Comparison of ENCODE assay signal across 25 mouse cellular contexts in genomic region chr10:100574505-100575149, GRCm38 (mm10). TPM values are rescaled to one million over a fixed set of nuclear protein-coding genes. Genes with fewer than 3 reads are reported as not detected.
A peak's percentile ranks its signal among the peaks of the same experiment; 100 is the strongest.
DNase-seq lines count a peak whose midpoint lies in the region; ATAC-seq lines count a peak whose summit lies in the region.
"Had no signal": no experiment of that assay in that cellular context is flagged by ENCODE, and none has a peak within 500 bp of the region (broad histone marks: within the 10 kb centered on the region; RNA-seq: fewer than 3 reads in every experiment).

No protein-coding gene starts in this region.

- peak overlapping the region; percentile 66 for H3K27ac ChIP-seq in liver, embryonic 11.5 days (ENCODE audit: low read depth, low read length)
- no peak overlapping the region for H3K27ac ChIP-seq in heart, embryonic 12.5 days (ENCODE audit: poor library complexity, severe bottlenecking)
- H3K27ac ChIP-seq: embryonic facial prominence, embryonic 10.5 days; hindbrain, embryonic 12.5 days; limb, embryonic 12.5 days; macrophage; midbrain, embryonic 12.5 days; neural tube, embryonic 13.5 days had no signal

- no peaks in the 10 kb centered on the region for H3K9me3 ChIP-seq in liver, embryonic 11.5 days (ENCODE audit: control insufficient read depth, low read length)
- H3K9me3 ChIP-seq in heart, embryonic 12.5 days (replicated peaks), result no peaks in the 10 kb centered on the region
- H3K9me3 ChIP-seq: embryonic facial prominence, embryonic 10.5 days; hindbrain, embryonic 12.5 days; limb, embryonic 12.5 days; midbrain, embryonic 12.5 days; neural tube, embryonic 13.5 days had no signal

- peaks cover 3% of the 10 kb centered on the region; the same call in 1 of the 2 replicates for H3K36me3 ChIP-seq in liver, embryonic 11.5 days (ENCODE audit: control insufficient read depth, insufficient read depth, low read length)
- peaks cover 38% of the 10 kb centered on the region for H3K36me3 ChIP-seq in heart, embryonic 12.5 days

- H3K4me3 ChIP-seq in liver, embryonic 11.5 days (ENCODE audit: low read depth, low read length), result no peak overlapping the region
- H3K4me3 ChIP-seq in heart, embryonic 12.5 days, result no peak overlapping the region
- H3K4me3 ChIP-seq: embryonic facial prominence, embryonic 10.5 days; hindbrain, embryonic 12.5 days; limb, embryonic 12.5 days; midbrain, embryonic 12.5 days; neural tube, embryonic 13.5 days had no signal

- H3K9ac ChIP-seq in liver, embryonic 11.5 days (ENCODE audit: low read depth, low read length), result no peak overlapping the region
- no peak overlapping the region for H3K9ac ChIP-seq in heart, embryonic 12.5 days
- H3K9ac ChIP-seq: hindbrain, embryonic 12.5 days; limb, embryonic 12.5 days; lung, embryonic 14.5 days; midbrain, embryonic 12.5 days; neural tube, embryonic 13.5 days had no signal

- H3K27me3 ChIP-seq in liver, embryonic 11.5 days (replicated peaks; ENCODE audit: control insufficient read depth, insufficient read depth, low read length), result no peaks in the 10 kb centered on the region
- no peaks in the 10 kb centered on the region for H3K27me3 ChIP-seq in heart, embryonic 12.5 days (replicated peaks)
- H3K27me3 ChIP-seq: hindbrain, embryonic 12.5 days; limb, embryonic 12.5 days; midbrain, embryonic 12.5 days; neural tube, embryonic 13.5 days; Patski had no signal

- WGBS in liver, embryonic 11.5 days, result 61% methylated on average over 7 of the region's 7 CpGs
- WGBS in heart, embryonic 12.5 days, result 78% methylated on average over 7 of the region's 7 CpGs

- ATAC-seq in liver, embryonic 11.5 days (replicated peaks; ENCODE audit: low FRiP score), result peak; percentile 94
- ATAC-seq in megakaryocyte progenitor cell, adult 5-6 weeks (replicated peaks; ENCODE audit: poor library complexity), result peak; percentile 90
- ATAC-seq in heart, embryonic 12.5 days (ENCODE audit: insufficient number of reproducible peaks, low FRiP score), result no peak
- ATAC-seq: forebrain, embryonic 14.5 days; Patski had no signal

- H3K4me2 ChIP-seq in liver, embryonic 11.5 days, result peak overlapping the region; percentile 40
- H3K4me2 ChIP-seq in heart, embryonic 12.5 days, result no peak overlapping the region
- H3K4me2 ChIP-seq: hindbrain, embryonic 12.5 days; limb, embryonic 12.5 days; lung, embryonic 14.5 days; midbrain, embryonic 12.5 days; neural tube, embryonic 13.5 days had no signal

- DNase-seq in MEL-GATA-1-ER (ENCODE audit: extremely low read depth, low read depth), result peak; percentile 26
- DNase-seq in c-Kit-positive CD71-positive TER-119-positive erythroid progenitor cells, embryonic 14.5 days (ENCODE audit: low spot score), result peak; percentile 69
- DNase-seq in liver, embryonic 11.5 days (ENCODE audit: low spot score), result no peak
- DNase-seq in heart, adult 8-10 months (ENCODE audit: low spot score), result no peak
- DNase-seq in adrenal gland, adult 8-10 months, result no peak
- DNase-seq: adrenal gland, postnatal 10 days; cerebellum, adult 2 months; cerebellum, postnatal 36 days; gastrocnemius, postnatal 25 days; lung, embryonic 14.5 days had no signal

- peaks cover 12% of the 10 kb centered on the region; the same call in 1 of the 2 replicates for H3K4me1 ChIP-seq in liver, embryonic 11.5 days (replicated peaks; ENCODE audit: control insufficient read depth, insufficient read depth, low read length)
- no peaks in the 10 kb centered on the region for H3K4me1 ChIP-seq in heart, embryonic 12.5 days (replicated peaks)
- H3K4me1 ChIP-seq: embryonic facial prominence, embryonic 10.5 days; hindbrain, embryonic 12.5 days; limb, embryonic 12.5 days; midbrain, embryonic 12.5 days; neural tube, embryonic 13.5 days had no signal

RNA-seq across cellular contexts. Expression of gene 4930430F08Rik, which starts 15.6 kb away (rescaled TPM):
- 17.1 TPM in 2 replicates for polyA plus RNA-seq in liver, embryonic 11.5 days (2014; fragmentation: Nextera tagmentation; extraction: Ambion mirVana)
- total RNA-seq in megakaryocyte progenitor cell, adult 5-6 weeks (2015), result 11.4 and 13.3 TPM in 2 replicates
- total RNA-seq in megakaryocyte progenitor cell, adult 5-6 weeks (2017), result 11.6 and 12.2 TPM in 2 replicates
- total RNA-seq in heart, adult 8-10 months (2022), result 1 to 10 TPM; 4.0 to 8.3 (median 5.6) TPM
- 8.4 and 9.0 TPM in 2 replicates for polyA plus RNA-seq in heart, embryonic 12.5 days (2016; fragmentation: Nextera tagmentation; extraction: Ambion mirVana)
- total RNA-seq in adrenal gland, adult 8-10 months (2022), result 10 to 100 TPM; 14.6 to 20.1 (median 15.4) TPM

RNA-seq across cellular contexts. Expression of gene 1700017N19Rik, which starts 15.7 kb away (rescaled TPM):
- not detected in 2 replicates for polyA plus RNA-seq in liver, embryonic 11.5 days (2014; fragmentation: Nextera tagmentation; extraction: Ambion mirVana)
- total RNA-seq in megakaryocyte progenitor cell, adult 5-6 weeks (2015), result not detected in 2 replicates
- total RNA-seq in megakaryocyte progenitor cell, adult 5-6 weeks (2017), result not detected in 2 replicates
- total RNA-seq in heart, adult 8-10 months (2022), result not detected
- not detected in 2 replicates for polyA plus RNA-seq in heart, embryonic 12.5 days (2016; fragmentation: Nextera tagmentation; extraction: Ambion mirVana)
- not detected for total RNA-seq in adrenal gland, adult 8-10 months (2022)
- total RNA-seq: adrenal gland, postnatal 10 days; gastrocnemius, postnatal 25 days; layer of hippocampus, postnatal 10 days had no signal
- polyA plus RNA-seq: C2C12; embryonic facial prominence, embryonic 10.5 days; forebrain, embryonic 14.5 days; heart, postnatal 0 days; hindbrain, embryonic 12.5 days; kidney, embryonic 14.5 days; large intestine, adult 2 months; limb, embryonic 12.5 days; lung, embryonic 14.5 days; macrophage; midbrain, embryonic 12.5 days; Patski had no signal

Comparison
In these comparisons a context has a peak if more than half of its experiments do, and no peak if none do; other contexts are left out.
1. DNase-seq: peak in MEL-GATA-1-ER (single experiment) and c-Kit-positive CD71-positive TER-119-positive erythroid progenitor cells, embryonic 14.5 days (single experiment); none in liver, embryonic 11.5 days (single experiment), heart, adult 8-10 months (single experiment) and adrenal gland, adult 8-10 months (single experiment).